Mouse (Mus musculus): ENCODE measurements at regions not wholly inside any gene's neighbourhood (a gene's known extent, or its start where the extent isn't known, plus 50 kb on each side); places are given as distances from the start of the nearest gene placed in this dataset.

DNA sequence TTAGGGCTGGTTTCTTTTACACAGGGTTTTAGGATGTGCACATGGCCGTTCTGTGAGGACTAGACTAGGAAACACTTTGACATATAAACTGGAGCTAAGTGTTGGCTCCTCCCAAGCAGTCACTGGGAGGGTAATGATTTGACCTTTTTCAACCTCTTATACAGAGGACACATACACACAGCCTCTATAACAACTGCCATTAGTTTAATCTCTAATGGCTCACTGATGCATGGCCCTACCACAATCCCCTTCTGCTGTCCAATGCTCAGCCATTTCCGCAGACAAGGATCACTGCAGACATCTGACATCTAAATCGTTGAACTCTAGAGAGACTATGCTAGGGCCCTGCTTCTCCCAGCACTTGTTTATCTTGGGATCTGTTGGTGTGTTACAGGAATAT is 481.5 kb downstream of the Etnk1 start:
- TF ChIP-seq POLR2A (IDR thresholded peaks at IDR 0.05; ENCODE audit: insufficient read depth, low read depth, low read length) (no peak), CTCF (IDR thresholded peaks at IDR 0.05) (no peak), EP300 (IDR thresholded peaks at IDR 0.05; ENCODE audit: insufficient read depth, low read depth, low read length) (no peak)
